Mouse (Mus musculus) embryo, embryonic 11 days (tissue): Measurements from ENCODE around the gene Cdan1.

Experiments used
- DNase-seq: peaks from one replicate; pipeline ENCODE4 v3.0.0-alpha.2; 2015

Gene Cdan1

GRCm38 (mm10) chr2:120849449-120850423 lies at the start of gene Cdan1:
TSS of gene Cdan1 (minus strand) at chr2:120850128.
- peak; percentile 71 for DNase-seq

GRCm38 (mm10) chr2:120896361-120896760 lies 46.4 kb upstream of the Cdan1 start:
- no peak for DNase-seq

- no peak for DNase-seq
These were observed 37.7 kb upstream of the Cdan1 start for GRCm38 (mm10) chr2:120887601-120888000.

- DNase-seq, result no peak
These were observed 23.3 kb upstream of the Cdan1 start for GRCm38 (mm10) chr2:120873192-120873591.

GRCm38 (mm10) chr2:120871447-120872336 lies 21.8 kb upstream of the Cdan1 start:
- no peak for DNase-seq

- DNase-seq, result no peak
These were observed 17.4 kb upstream of the Cdan1 start for GRCm38 (mm10) chr2:120867336-120867735.

- peak; percentile 56 for DNase-seq
These were observed 16.6 kb upstream of the Cdan1 start for GRCm38 (mm10) chr2:120866561-120866960.

- DNase-seq, result no peak
These were observed 13.5 kb upstream of the Cdan1 start for GRCm38 (mm10) chr2:120863389-120863788.

GRCm38 (mm10) chr2:120860699-120861098 lies 10.8 kb upstream of the Cdan1 start:
- DNase-seq, result no peak

- DNase-seq, result no peak
These were observed 8.2 kb upstream of the Cdan1 start for GRCm38 (mm10) chr2:120858131-120858530.

- no peak for DNase-seq
These were observed 3.2 kb upstream of the Cdan1 start for GRCm38 (mm10) chr2:120853151-120853550.

- no peak for DNase-seq
These were observed 2.7 kb upstream of the Cdan1 start for GRCm38 (mm10) chr2:120852626-120853025.

GRCm38 (mm10) chr2:120850424-120851082 lies 625 bp upstream of the Cdan1 start, which contains the start of gene Ttbk2:
TSS of gene Ttbk2 (minus strand) at chr2:120850604.
- peak; percentile 98 for DNase-seq

- DNase-seq, result no peak
These were observed 4.6 kb downstream of the Cdan1 start for GRCm38 (mm10) chr2:120845280-120845679.

- no peak for DNase-seq
These were observed 5.9 kb downstream of the Cdan1 start for GRCm38 (mm10) chr2:120843990-120844389.

GRCm38 (mm10) chr2:120841211-120841610 lies 8.7 kb downstream of the Cdan1 start:
- DNase-seq, result no peak

GRCm38 (mm10) chr2:120835167-120835566 lies 14.8 kb downstream of the Cdan1 start:
- no peak for DNase-seq

GRCm38 (mm10) chr2:120826936-120827638 lies 22.8 kb downstream of the Cdan1 start:
- no peak for DNase-seq

GRCm38 (mm10) chr2:120770265-120770935 lies 79.5 kb downstream of the Cdan1 start:
- no peak for DNase-seq

- no peak for DNase-seq
These were observed 88.0 kb downstream of the Cdan1 start for GRCm38 (mm10) chr2:120761922-120762321.

GRCm38 (mm10) chr2:120748041-120748440 lies 101.9 kb downstream of the Cdan1 start:
- no peak for DNase-seq

GRCm38 (mm10) chr2:120745496-120745895 lies 104.4 kb downstream of the Cdan1 start:
- DNase-seq, result no peak
